Mouse (Mus musculus): Measurements from ENCODE around the gene Xxylt1.

- TF ChIP-seq EP300 (IDR thresholded peaks at IDR 0.05; ENCODE audit: insufficient read depth, low read depth, low read length) (no peak), CTCF (IDR thresholded peaks at IDR 0.05) (no peak), POLR2A (IDR thresholded peaks at IDR 0.05; ENCODE audit: insufficient read depth, low read depth, low read length) (no peak)
Observed at GRCm38 (mm10) chr16:31043136-31043535, 38.1 kb downstream of the Xxylt1 start.

All from heart, adult 2 months (tissue).